Mouse (Mus musculus): ENCODE measurements at regions not wholly inside any gene's neighbourhood (a gene's known extent, or its start where the extent isn't known, plus 50 kb on each side); places are given as distances from the start of the nearest gene placed in this dataset.

- intact Hi-C loops (cut with DNase I) = no loop called here
- no peak for DNase-seq (ENCODE audit: extremely low spot score in 1 of 2, low spot score in 2 of 2)
Measured at GRCm38 (mm10) chr12:54264418-54264733, 60.7 kb upstream of the Egln3 start.

GRCm38 (mm10) chr12:54263733-54264417 is 60.2 kb upstream of the Egln3 start:
- no peak for DNase-seq (ENCODE audit: extremely low spot score in 1 of 2, low spot score in 2 of 2)
- intact Hi-C loops (cut with DNase I) = no loop called here

- intact Hi-C loops (cut with DNase I) = no loop called here
- no peak for DNase-seq (ENCODE audit: extremely low spot score in 1 of 2, low spot score in 2 of 2)
Measured at GRCm38 (mm10) chr12:54262236-54263005, 58.8 kb upstream of the Egln3 start.

GRCm38 (mm10) chr12:54261426-54261825 is 57.8 kb upstream of the Egln3 start:
- DNase-seq (ENCODE audit: extremely low spot score in 1 of 2, low spot score in 2 of 2) = no peak

GRCm38 (mm10) chr12:54260502-54260901 is 56.8 kb upstream of the Egln3 start:
- intact Hi-C loops (cut with DNase I) = no loop called here
- DNase-seq (ENCODE audit: extremely low spot score in 1 of 2, low spot score in 2 of 2) = no peak

More at GRCm38 (mm10) chr12:54261426-54261825, 57.8 kb upstream of the Egln3 start:
- intact Hi-C loops (cut with DNase I) = no loop called here

GRCm38 (mm10) chr12:54257776-54258433 is 54.2 kb upstream of the Egln3 start:
- intact Hi-C loops (cut with DNase I) = no loop called here
- no peak for DNase-seq (ENCODE audit: extremely low spot score in 1 of 2, low spot score in 2 of 2)

GRCm38 (mm10) chr12:54256506-54257128 is 53.0 kb upstream of the Egln3 start:
- intact Hi-C loops (cut with DNase I) = no loop called here
- DNase-seq (ENCODE audit: extremely low spot score in 1 of 2, low spot score in 2 of 2) = no peak
